Mouse (Mus musculus) activated CD4-positive, CD25-positive, alpha-beta regulatory T cell, adult 9 weeks (primary cell): ENCODE data around the gene Gal3st3. TPM values are rescaled to one million over a fixed set of nuclear protein-coding genes. Genes with fewer than 3 reads are reported as not detected.

ENCODE experiments used
- polyA plus RNA-seq: library from polyadenylated mRNA; unstranded; fragments of 100-300 nt; shearing (Covaris generic); gene quantifications from one replicate; pipeline ENCODE4 v1.2.1, GENCODE M21; 2017

Gal3st3 gene
- polyA plus RNA-seq, result not detected

DNA sequence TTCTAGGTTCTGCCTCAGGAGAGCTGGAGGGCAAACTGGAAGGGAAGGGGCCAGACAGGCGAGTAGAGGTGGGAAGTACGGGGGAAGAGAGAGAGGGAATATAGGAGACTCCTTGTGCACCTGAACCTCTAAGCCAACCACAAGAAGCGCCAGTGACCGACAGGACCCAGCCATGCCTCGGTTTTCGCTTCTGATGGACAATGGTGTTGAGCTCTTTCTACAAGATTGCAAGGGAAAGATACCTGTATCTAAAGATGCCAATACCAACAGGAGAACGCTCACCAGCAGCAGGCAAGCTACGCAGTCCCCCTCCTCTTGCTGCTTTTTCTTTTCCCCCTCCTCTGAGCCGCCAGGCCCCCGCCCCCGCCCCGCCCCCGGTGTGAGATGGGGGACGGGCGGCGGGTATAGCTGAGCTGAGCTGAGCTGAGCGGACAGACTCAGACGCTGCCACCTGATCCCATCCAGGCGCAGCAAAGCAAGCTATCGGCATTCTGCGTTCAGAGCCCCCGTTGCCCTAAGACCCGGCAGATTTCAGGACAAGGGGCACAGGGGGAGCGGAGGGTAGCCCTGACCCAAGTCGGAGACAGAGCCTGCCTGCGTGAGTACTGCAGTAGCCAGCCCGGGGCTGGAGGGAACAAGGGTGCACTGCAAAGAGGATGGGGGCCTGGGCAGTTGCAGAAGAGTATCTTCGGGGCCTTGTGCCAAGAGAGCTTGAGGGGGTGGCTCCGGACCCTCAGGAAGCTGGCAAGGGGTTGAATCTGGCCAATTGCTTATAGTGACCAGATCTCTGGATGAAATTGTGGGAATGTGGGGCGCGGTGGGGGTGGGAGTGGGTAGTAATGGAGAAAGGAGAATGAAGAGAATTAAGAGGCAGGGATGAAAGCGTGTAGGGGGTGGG lies at the start of gene Gal3st3:
TSS of gene Gal3st3 (plus strand) at position 429 of the 898 bp plus-strand sequence.

DNA sequence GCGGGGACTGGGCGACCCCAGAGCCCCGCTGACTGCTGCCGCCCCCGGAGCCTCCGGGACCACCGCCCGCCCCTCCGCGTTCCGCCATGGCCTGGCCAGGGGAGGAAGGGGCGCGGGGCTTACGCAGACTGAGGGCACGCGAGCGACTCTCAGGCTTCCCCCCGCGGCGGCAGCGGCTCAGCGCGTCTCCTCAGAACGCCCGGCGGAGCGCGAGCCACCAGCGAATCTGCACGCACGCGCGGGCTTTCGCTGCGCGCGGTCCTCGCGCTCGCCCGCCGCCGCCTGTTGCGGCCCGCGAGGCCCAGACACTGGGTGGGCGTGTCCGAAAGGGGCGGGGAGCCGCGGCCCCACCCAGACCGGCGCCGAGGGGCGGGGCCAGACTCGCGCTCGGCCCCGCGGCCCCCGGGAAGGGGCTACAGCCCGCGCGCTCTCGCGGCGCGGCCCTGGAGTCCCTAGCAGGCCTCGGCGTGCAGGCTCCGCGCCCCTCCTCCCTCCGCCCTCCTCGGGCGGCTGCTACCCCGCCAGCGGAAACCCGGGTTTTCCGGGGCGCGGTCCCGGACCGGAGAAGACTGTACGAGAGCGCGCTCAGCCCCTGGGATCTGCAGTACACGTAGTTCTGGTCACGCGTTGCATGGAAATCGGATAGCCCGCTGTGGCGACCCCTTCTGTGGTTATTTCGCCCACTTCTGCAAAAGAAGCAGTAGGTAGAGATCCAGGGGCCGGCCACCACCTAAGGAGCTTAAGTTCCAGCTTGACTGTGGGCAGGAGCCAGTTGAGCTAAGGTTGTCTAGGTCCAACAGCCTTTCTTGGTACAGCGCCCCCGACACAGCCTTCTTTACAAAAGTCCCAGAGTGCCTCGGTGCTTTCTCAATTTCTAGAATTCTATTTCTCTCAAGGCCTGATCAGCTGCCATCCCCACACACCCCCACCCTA lies 25.1 kb upstream of the Gal3st3 start, which contains the start of gene Pacs1:
TSS of gene Pacs1 (minus strand) at position 319 of the 933 bp plus-strand sequence.

DNA sequence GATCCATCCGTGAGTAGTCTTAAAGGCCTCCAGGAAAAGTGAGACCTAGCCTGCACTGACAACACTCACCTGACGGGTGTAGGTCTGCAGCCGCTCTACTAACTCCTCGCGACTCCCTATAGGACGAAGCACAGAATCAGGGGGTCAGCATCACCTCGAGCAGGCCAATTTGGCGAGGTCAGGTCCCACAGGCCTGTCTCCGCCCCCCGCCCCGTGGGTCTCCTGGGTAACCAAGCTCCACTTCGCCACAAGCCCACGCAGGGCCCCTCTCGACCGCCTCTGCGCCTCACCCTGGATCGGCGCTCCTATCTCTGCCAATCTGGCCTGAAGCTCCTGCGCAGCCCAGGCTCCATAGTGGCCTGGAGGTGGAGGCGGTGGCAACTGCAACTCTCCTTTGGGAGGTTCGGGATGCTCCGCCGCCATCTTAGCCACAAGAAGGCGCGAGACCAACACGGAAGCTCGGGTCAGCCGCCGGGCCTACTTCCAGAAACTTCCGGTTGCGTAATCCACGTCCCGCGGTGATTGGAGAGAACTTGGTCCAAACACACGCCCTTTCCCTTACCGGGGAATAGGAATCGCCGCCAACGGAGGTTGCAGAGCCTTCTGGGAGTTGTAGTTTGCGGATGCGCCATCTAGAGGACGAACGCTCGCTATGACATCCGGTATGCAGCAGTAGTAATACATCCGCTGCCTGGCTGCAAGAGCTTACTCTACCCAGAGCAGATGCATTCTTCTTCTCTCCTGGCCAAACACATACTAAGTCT lies 3.0 kb upstream of the Gal3st3 start, which contains the start of gene Sf3b2:
TSS of gene Sf3b2 (minus strand) at position 484 of the 764 bp plus-strand sequence.

DNA sequence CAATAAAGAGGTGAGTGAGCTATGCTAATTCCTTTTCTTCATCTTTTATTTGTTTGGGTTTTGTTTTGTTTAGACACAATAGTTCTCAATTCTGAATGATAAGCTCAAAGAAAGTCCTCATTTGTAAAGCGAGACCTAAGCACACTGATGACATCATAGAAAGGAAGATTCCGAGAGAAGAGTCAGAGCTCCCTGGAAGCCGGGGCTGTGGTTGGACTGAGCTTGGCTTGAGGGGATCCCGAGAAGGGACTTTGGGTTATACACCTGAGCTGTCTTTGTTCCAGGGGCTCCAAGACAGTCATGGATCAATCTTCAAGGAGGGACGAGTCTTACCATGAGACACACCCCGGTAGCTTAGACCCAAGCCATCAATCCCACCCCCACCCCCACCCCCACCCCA lies 37.3 kb downstream of the Gal3st3 start, which contains the start of gene Catsper1:
TSS of gene Catsper1 (plus strand) at position 301 of the 400 bp plus-strand sequence.

DNA sequence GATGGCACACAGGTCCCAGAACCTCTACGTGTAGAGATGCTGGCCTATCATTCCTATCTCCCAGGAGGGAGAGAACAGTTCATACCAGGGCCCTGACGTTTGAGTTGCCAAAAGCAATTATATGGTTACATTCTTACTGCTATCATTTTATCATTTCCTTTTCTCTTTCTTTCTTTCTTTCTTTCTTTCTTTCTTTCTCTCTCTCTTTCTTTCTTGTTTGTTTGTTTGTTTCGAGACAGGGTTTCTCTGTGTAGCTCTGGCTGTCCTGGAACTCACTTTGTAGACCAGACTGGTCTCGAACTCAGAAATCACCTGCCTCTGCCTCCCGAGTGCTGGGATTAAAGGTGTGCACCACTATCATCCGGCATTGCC lies 51.4 kb downstream of the Gal3st3 start, which contains the start of gene Cst6:
TSS of gene Cst6 (minus strand) at position 73 of the 372 bp plus-strand sequence.

Other genes starting within 250 kb of the Gal3st3 start
- gene Rin1, start 247.8 kb upstream of the Gal3st3 start, polyA plus RNA-seq, result 0.26 TPM
- not detected for gene Cd248, start 230.3 kb upstream of the Gal3st3 start, polyA plus RNA-seq
- not detected for gene Tmem151a, start 212.8 kb upstream of the Gal3st3 start, polyA plus RNA-seq
- 58.0 TPM for gene Yif1a, start 209.8 kb upstream of the Gal3st3 start, polyA plus RNA-seq
- 1.4 TPM for gene Cnih2, start 199.8 kb upstream of the Gal3st3 start, polyA plus RNA-seq
- 240 TPM for gene Rab1b, start 191.3 kb upstream of the Gal3st3 start, polyA plus RNA-seq
- gene Klc2, start 179.8 kb upstream of the Gal3st3 start, polyA plus RNA-seq, result 3.3 TPM
- gene Pacs1, start 25.2 kb upstream of the Gal3st3 start, polyA plus RNA-seq, result 16.5 TPM
- gene Sf3b2, start 2.9 kb upstream of the Gal3st3 start, polyA plus RNA-seq, result 415 TPM
- not detected for gene Catsper1, start 37.4 kb downstream of the Gal3st3 start, polyA plus RNA-seq
- 2.0 TPM for gene Cst6, start 51.2 kb downstream of the Gal3st3 start, polyA plus RNA-seq
- 58.1 TPM for gene Eif1ad, start 68.4 kb downstream of the Gal3st3 start, polyA plus RNA-seq
- gene Banf1, start 68.8 kb downstream of the Gal3st3 start, polyA plus RNA-seq, result 305 TPM
- 35.0 TPM for gene Sart1, start 90.4 kb downstream of the Gal3st3 start, polyA plus RNA-seq
- gene Tsga10ip, start 104.2 kb downstream of the Gal3st3 start, polyA plus RNA-seq, result 0.60 TPM
- gene Drap1, start 126.6 kb downstream of the Gal3st3 start, polyA plus RNA-seq, result 75.7 TPM
- 19.2 TPM for gene AI837181, start 126.8 kb downstream of the Gal3st3 start, polyA plus RNA-seq
- gene Fosl1, start 149.2 kb downstream of the Gal3st3 start, polyA plus RNA-seq, result not detected
- 5.3 TPM for gene Ccdc85b, start 159.6 kb downstream of the Gal3st3 start, polyA plus RNA-seq
- gene Fibp, start 162.3 kb downstream of the Gal3st3 start, polyA plus RNA-seq, result 148 TPM
- 81.4 TPM for gene Ctsw, start 170.2 kb downstream of the Gal3st3 start, polyA plus RNA-seq
- 2.5 TPM for gene Efemp2, start 175.6 kb downstream of the Gal3st3 start, polyA plus RNA-seq
- gene Mus81, start 190.1 kb downstream of the Gal3st3 start, polyA plus RNA-seq, result 81.3 TPM
- 4,076 TPM for gene Cfl1, start 192.1 kb downstream of the Gal3st3 start, polyA plus RNA-seq
- gene 1700020D05Rik, start 205.5 kb downstream of the Gal3st3 start, polyA plus RNA-seq, result 0.45 TPM
- gene Snx32, start 212.2 kb downstream of the Gal3st3 start, polyA plus RNA-seq, result 20.1 TPM